Mouse (Mus musculus) frontal cortex, postnatal 14 days (tissue): ENCODE results near the gene Gorasp1.

Experiments used
- DNase-seq, 2 experiments: peaks; one replicate each; pipeline ENCODE4 v3.0.0; 2022; ENCODE audit warnings: low spot score in 2 of 2

The Gorasp1 gene

DNA sequence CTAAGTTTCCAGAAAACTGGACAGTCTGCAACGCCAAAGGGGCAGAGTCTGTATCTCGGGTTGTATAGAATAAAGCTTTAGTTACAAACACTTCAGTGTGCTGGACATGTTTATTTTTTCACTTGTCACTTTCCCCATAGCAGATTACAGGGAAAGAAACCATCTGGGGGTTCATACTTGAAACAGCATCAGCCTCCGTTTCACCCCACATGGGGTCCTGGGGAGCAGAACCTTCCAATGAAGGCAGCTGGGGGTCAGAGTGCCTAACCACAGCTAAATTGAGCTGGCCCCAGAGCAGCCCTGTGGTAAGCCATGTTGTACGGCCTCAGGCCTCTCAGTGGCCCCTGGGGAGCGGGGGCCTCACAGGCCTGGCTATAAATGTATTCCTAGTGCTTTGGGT lies 10.9 kb downstream of the Gorasp1 start:
- no peak for DNase-seq

GRCm38 (mm10) chr9:119925729-119926128 lies 11.6 kb downstream of the Gorasp1 start:
- DNase-seq, result no peak

GRCm38 (mm10) chr9:119925120-119925657 lies 12.2 kb downstream of the Gorasp1 start:
- no peak for DNase-seq

- no peak for DNase-seq
Measured at GRCm38 (mm10) chr9:119923462-119923861, 13.9 kb downstream of the Gorasp1 start.

DNA sequence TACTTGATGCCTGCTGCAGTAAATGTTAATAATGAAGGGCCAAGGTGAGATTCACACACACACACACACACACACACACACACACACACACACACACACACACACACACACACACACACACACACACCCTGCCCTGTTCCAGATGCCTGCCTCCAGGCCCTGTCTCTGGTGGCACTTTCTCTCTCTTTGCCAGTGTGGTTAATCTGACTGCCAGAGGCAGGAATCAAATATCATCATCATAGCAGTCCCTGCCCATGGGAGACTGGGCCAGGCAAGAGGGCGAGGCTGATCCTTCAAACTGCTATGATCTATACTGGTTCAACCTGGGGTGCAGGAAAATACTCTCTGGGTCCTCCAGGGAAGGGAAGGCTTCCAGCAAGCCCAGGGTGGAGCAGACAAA lies 17.5 kb downstream of the Gorasp1 start:
- DNase-seq, result no peak

GRCm38 (mm10) chr9:119913087-119913838 lies 24.1 kb downstream of the Gorasp1 start:
- DNase-seq, result no peak

- no peak for DNase-seq
Measured at GRCm38 (mm10) chr9:119909931-119910330, 27.4 kb downstream of the Gorasp1 start.

- DNase-seq, result no peak
Measured at GRCm38 (mm10) chr9:119908708-119909107, 28.7 kb downstream of the Gorasp1 start.

- DNase-seq, result no peak
Measured at GRCm38 (mm10) chr9:119902410-119903151, 34.8 kb downstream of the Gorasp1 start.

GRCm38 (mm10) chr9:119899446-119899845 lies 37.9 kb downstream of the Gorasp1 start:
- no peak for DNase-seq

- peak in 1 of 2 experiments; percentile 30 for DNase-seq
Measured at GRCm38 (mm10) chr9:119895040-119895721, 42.2 kb downstream of the Gorasp1 start.

- DNase-seq, result peak; percentile 95 to 96
Measured at GRCm38 (mm10) chr9:119894339-119895009, 42.9 kb downstream of the Gorasp1 start, which contains the start of gene Wdr48. TSS of gene Wdr48 (plus strand) at chr9:119894878.

DNA sequence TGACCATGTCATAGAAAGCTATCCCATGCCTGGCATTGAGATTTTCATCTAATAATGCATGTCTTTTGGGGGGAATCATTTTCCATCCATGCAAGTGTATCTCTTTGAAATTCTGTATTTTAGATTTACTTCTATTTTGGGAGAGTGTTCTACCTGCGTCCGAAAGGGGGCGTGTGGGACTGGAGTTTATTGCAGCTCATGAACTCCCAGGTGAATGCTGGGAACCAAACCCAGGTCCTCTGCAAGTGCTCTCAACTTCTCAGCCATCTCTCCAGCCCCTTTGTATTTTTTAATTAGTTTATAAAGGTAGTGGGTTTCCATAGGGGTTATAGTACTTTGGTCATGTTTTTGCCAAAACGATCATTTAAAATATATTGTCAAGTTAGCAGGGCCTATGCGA lies 43.5 kb downstream of the Gorasp1 start:
- DNase-seq, result no peak

DNA sequence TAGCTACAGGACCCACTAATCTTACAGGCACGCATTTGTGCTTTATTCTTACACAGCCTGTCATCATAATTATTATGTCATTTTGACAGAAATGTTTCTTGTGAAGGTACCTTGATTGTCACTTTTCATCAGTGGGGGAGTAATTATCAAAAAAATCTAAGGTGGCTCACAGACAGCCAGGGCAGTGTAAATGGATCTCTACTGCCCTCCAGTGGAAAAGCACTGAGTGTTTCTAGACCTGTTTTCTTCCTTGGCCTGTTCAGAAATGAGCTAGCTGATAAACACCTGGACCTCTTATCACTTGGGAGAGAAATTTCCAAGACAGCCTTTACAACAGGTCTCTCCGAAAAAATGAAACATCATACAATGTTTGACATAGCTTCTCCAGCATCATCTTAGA lies 46.7 kb downstream of the Gorasp1 start:
- no peak for DNase-seq

DNA sequence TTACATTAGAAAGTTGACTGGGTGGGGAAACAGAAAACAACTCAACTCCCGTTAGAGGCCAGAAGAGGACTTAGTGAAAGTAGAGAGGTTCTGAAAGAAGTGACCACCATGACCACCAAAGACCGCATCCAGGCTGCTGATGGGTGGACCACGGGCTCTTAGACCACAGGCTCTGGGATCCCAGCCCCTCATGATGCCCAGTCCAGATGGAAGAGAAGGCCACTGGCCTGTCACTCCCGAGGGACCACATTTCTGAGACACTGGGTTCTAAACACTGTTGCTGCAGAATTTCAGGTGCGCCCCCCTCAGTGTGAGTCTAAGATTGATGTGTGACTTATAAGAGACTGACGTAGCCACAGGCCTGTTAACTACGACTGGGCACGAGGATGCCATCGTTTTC lies 47.9 kb downstream of the Gorasp1 start:
- no peak for DNase-seq

DNA sequence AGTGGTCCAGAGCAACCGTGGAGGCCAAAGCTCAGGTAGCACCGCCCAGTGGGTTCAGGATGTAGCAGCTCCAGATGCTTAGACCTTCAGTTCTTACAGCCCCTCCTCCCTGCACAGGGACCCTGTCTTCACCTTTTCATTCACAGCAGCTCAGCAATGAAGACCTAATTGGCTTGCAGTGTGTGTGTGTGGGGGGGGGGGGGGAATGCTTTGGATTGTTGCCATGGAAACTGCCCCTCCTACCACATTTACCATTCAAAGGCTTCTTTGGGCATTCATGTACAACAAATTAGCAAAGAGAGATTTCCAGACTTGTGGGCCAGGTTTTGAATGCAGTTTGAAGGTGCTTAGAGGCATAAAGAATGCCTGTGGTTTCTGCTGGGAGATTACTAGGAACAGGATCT lies 48.5 kb downstream of the Gorasp1 start:
- DNase-seq, result no peak

DNA sequence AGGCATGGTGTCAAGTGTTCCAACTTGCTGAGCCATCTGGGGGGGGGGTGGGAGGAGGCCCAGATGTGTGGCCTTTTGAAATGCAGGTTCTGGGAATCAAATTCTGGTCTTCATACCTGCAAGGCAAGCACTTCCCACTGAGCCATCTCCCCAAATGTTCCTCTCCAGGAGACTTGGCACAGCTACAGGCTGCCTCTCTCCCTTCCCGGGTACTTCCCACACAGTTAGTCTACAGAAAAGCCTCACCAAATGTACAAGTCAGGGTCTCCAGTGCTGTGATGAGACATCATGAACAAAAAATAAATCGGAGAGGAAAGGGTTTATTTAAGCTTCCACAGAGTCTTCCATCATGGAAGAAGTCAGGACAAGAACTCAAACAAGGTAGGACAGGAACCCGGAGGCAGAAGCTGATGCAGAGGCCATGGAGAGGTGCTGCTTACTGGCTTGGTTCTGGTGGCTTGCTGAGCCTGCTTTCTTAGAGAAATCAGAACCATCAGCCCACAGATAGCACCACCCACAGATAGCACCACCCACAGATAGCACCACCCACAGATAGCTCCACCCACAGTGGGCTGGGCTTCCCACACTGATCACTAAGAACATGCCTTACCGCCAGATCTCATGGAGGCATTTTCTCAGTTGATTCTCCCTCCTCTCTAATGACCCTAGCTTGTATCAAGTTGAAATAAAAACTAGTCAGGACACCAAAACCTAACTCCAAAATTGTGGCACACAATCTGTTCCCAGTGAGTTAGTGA lies 50.0 kb downstream of the Gorasp1 start:
- DNase-seq, result no peak
